Mouse (Mus musculus) lung, postnatal 36 days (tissue): ENCODE data around the gene Vmn1r21.
"Not testable (repeated sequence)": the region's sequence is repeated elsewhere in the genome, so short reads cannot be mapped to it uniquely, and the experiment has no call there.

Experiments
- DNase-seq: peaks from one replicate; pipeline ENCODE4 v3.0.0; 2022; ENCODE audit warnings: mixed read lengths

The Vmn1r21 gene

GRCm38 (mm10) chr6:57850286-57850685, at the start of gene Vmn1r21:
Vmn1r21 (minus strand) TSS chr6:57850343.
- no peak for DNase-seq

DNA sequence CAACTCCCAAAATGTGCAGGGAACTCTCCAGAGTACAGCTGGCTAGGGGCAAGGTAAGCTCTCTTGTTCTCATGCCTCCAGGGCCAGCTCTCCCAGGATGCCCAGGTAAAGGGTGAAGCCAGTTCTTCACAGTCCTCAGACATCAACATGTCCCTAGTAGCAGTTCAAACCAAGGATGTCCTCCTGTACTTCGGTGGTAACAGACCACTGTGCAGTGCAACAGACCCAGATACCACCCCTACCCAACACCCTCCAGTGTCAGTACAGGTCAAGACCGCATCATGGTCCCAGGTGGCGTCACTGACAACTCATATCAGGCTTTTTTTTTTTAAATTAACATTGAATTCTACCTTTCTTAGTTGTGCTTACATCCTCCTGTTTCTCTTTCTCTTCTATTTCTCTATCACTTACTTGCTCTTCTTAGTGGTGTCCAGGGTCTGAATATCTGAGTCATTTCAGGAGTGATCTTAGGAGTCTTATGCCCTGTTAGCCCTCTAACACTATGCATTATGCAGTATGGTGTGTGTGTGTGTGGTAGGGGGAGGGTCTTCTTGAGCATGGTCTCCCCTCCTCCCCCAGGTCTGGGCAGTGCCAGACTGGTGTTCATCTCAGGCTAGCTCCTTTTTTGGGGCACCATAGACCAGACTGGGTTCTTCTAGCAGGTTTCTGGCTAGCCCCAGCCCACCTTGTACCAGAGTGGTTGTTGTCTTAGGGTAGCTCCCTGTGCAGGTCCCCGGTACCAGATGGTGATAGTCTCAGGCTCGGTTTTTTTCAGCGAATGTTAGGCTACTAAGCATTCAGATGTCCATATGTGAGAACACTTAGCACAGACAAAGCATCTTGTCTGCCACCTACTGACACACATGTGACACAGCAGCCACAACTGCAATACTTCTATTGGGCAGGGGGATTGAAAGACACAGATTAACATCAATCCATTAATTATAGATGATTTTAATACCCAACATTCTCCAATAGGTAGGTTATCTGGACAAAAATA, 9.2 kb upstream of the Vmn1r21 start:
- DNase-seq: peak; percentile 39

DNA sequence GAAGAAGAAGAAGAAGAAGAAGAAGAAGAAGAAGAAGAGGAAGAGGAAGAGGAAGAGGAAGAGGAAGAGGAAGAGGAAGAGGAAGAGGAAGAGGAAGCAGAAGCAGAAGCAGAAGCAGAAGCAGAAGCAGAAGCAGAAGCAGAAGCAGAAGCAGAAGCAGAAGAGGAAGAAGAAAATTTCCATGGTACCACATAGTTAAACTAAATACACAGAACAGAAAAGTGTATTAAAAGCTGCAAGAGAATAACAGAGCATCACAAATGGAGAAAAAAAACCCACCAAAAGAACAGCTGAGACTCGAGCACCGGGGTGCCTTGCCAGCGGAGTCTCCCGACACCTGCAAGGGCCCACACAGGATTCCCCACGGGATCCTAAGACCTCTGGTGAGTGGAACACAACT, 1.0 kb upstream of the Vmn1r21 start:
- DNase-seq: not testable (repeated sequence)

DNA sequence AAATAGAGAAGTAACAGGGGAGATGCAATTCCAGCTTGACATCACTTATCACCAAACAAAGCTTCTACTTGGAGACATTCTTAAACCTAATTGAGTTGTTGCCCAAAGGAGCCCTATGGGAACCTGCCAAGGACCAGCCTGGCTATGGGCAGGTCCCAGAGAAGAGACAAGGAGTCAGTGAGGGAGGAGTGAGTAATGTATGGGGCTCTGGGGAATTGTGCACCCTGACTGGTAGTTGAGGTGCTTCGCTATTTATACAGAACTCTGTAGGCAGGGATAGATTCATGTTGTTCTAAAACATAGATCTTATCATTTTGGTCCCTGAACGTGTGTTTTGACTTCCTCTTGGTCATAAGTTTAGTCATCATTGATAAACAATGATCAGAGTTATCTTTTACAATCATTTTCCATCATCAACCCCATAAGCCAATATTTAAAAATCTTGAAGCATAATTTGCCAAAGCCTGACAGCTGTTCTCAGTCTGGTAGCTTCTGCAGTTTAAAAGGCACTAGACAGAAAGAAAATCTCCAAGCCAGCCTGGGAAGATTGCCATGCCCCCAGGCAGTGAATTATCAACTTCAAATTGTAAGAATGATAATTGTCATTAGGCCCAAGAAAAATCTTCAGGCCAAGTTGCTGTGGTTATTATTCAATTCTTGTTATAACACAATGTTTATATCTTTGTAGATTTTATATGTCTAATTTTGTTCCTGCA, 10.3 kb downstream of the Vmn1r21 start:
- no peak for DNase-seq

GRCm38 (mm10) chr6:57825259-57825715, 24.9 kb downstream of the Vmn1r21 start:
- no peak for DNase-seq

DNA sequence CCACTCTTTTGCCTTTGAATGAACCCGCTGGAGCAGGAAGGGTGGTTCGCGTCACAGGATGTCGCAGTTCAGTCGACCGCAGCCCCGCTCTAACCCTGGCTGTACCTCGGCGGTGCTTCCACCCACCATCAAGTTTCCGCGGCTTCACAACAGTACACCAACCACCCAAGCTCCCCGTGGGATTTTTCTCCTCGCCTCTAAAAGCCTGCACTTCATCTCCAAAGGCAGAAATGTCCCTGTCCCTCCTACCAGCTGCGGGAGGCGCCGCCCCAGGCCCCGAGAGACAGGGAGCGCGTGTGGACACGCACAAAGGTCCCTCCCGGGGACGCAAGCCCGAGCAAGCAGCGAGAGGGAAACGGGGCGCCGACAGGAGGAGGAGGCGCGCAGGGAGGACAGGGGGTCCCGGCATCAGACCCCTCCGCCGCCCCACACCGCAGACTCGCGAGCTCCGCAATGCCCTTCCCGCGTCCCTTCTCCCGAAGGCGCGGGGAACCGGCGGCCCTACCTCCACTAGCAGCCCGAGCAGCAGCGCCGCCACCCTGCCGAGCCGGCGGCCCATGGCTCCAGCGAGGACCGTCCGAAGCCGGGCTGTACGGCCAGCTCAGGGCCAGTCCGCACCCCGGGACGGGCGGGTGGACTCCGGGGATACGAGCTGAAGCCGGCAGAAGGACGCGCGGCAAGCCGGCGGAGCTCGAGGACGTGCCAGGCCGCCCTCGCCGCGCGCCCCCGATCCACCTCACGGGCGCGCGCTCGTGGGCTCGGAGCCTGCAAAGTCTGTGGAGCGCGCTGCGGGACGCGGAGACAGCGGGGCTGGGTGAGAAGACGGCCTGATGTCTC, 25.5 kb downstream of the Vmn1r21 start, which contains the start of gene Vopp1:
TSS of gene Vopp1 (minus strand) at position 738 of the 837 bp plus-strand sequence.
- peak; percentile 61 for DNase-seq

GRCm38 (mm10) chr6:57823461-57823860, 26.7 kb downstream of the Vmn1r21 start:
- DNase-seq: no peak

GRCm38 (mm10) chr6:57822648-57823410, 27.3 kb downstream of the Vmn1r21 start:
- DNase-seq: no peak

- no peak for DNase-seq
These were observed 35.7 kb downstream of the Vmn1r21 start for GRCm38 (mm10) chr6:57814436-57814940.

- DNase-seq: peak; percentile 9
These were observed 38.1 kb downstream of the Vmn1r21 start for GRCm38 (mm10) chr6:57811748-57812730.

GRCm38 (mm10) chr6:57805218-57806069, 44.7 kb downstream of the Vmn1r21 start:
- DNase-seq: no peak

DNA sequence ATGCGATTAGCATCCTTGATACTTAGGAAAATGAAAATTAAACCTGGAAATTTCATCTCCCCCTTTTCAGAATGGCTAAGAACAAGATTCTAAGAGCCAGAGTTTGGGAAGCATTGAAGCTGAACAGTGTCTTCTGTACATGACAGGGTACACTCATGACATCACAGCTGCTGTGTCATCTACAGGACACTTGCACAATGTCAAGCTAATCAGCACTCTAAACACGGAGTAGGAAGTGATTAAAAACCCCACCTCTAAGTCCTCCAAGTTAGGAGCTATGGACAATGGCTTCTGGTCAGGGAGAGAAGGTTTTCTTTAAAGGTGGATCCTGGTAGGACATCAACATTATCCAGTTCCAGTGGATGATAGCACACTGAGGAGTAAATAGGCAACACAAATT, 47.0 kb downstream of the Vmn1r21 start:
- DNase-seq: peak; percentile 20

DNA sequence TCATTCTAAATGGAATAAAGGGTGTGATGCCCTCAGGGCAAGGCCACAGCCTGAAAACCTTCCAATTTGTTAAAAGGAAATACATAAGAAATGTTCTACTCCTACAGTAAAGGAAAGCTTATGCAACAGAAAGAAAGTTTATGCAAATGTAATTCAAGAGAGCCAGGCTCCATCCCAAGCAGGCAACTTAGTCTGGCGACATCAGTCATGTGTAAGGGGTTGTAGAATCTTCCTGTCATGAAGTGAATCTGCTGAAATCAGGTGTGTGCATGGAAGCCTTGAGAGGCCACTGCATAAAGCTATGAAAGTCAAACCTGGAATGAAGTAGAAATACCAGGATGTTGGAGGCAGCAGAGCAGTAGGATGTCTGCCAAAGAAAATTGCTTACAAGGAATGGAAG, 51.2 kb downstream of the Vmn1r21 start:
- no peak for DNase-seq

- no peak for DNase-seq
These were observed 53.2 kb downstream of the Vmn1r21 start for GRCm38 (mm10) chr6:57796853-57797423.

DNA sequence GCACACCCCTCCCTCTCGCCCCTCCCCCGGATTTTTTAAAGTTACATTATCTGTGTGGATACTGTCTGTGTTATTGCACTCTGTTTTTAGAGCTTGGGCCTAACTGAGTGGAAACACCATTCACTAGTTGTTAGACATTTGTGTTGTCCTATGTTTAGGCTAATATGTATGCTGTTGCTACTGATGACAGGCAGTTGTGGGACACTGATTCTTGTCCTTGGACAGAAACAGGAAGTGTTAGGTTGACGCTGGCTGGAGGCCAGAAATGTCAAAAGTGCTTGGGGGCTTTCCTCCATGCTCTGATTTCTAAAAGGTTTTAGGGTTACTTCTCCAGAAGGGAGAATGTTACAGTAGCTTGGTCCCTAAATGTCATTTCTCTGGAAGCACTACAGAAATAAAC, 54.3 kb downstream of the Vmn1r21 start:
- peak; percentile 59 for DNase-seq
